Mouse (Mus musculus): ENCODE measurements at regions not wholly inside any gene's neighbourhood (a gene's known extent, or its start where the extent isn't known, plus 50 kb on each side); places are given as distances from the start of the nearest gene placed in this dataset.

DNA sequence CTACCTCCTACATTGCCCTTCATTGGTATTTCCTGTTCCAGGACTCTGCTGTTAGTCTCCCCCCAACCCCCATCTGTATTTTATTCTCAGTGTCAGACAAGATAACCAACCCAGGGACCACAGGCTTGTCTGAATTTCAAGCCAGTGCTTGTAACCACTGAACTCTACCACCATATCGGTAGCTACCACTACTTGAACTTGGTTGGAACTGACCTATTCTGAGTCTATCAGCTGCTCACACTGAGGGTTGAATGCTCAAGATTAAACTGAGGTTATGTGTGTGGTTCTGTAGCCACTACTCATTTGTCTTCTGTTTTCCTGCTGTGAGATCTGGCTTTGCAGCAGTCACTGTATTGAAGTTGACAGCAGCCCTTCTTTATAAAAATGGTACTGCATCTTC lies 317.0 kb upstream of the Zeb2 start:
- H3K27ac ChIP-seq (ENCODE audit: low read depth, low read length) = no peak overlapping the region
- 88% methylated on average over 1 of the region's 1 CpGs for WGBS (ENCODE audit: insufficient replicate concordance)
- ATAC-seq (replicated peaks; ENCODE audit: insufficient number of reproducible peaks, low FRiP score, low TSS enrichment) = no peak
- H3K4me3 ChIP-seq (ENCODE audit: low read depth, low read length) = no peak overlapping the region
- no peaks in the 10 kb centered on the region for H3K27me3 ChIP-seq (ENCODE audit: control insufficient read depth, insufficient read depth, low read length)
- H3K4me2 ChIP-seq = no peak overlapping the region
- no peaks in the 10 kb centered on the region for H3K36me3 ChIP-seq (ENCODE audit: control insufficient read depth, insufficient read depth, low read length)
- no peaks in the 10 kb centered on the region for H3K4me1 ChIP-seq (ENCODE audit: control insufficient read depth, insufficient read depth, low read length)
- H3K9me3 ChIP-seq (replicated peaks; ENCODE audit: control insufficient read depth, low read length) = no peaks in the 10 kb centered on the region
- no peak overlapping the region for H3K9ac ChIP-seq (ENCODE audit: low read depth, low read length)

DNA sequence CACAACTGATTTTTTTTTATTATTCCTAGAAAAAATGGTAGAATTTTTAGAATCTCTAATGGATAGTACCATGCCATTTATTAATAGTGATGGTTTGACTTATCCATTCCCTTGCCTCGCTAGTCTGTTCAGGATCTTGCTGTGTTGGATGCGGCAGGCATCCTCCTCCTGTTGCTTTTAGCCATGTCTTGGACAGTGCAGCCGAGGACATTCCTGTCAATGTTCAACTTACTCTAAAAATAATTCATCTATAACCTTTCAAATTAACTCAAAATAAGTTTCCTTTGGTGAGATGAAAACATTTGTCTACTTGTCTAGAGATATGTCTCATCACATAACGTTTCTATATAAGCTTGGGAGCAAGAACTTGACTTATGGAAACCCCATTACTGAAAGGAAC lies 314.2 kb upstream of the Zeb2 start:
- ATAC-seq (replicated peaks; ENCODE audit: insufficient number of reproducible peaks, low FRiP score, low TSS enrichment) = no peak
- no peaks in the 10 kb centered on the region for H3K36me3 ChIP-seq (ENCODE audit: control insufficient read depth, insufficient read depth, low read length)
- H3K27ac ChIP-seq (ENCODE audit: low read depth, low read length) = no peak overlapping the region
- no peaks in the 10 kb centered on the region for H3K4me1 ChIP-seq (ENCODE audit: control insufficient read depth, insufficient read depth, low read length)
- H3K27me3 ChIP-seq (ENCODE audit: control insufficient read depth, insufficient read depth, low read length) = no peaks in the 10 kb centered on the region
- H3K9ac ChIP-seq (ENCODE audit: low read depth, low read length) = no peak overlapping the region
- H3K4me3 ChIP-seq (ENCODE audit: low read depth, low read length) = no peak overlapping the region
- WGBS (ENCODE audit: insufficient replicate concordance) = 80% methylated on average over 4 of the region's 4 CpGs
- H3K4me2 ChIP-seq = no peak overlapping the region
- no peaks in the 10 kb centered on the region for H3K9me3 ChIP-seq (replicated peaks; ENCODE audit: control insufficient read depth, low read length)

DNA sequence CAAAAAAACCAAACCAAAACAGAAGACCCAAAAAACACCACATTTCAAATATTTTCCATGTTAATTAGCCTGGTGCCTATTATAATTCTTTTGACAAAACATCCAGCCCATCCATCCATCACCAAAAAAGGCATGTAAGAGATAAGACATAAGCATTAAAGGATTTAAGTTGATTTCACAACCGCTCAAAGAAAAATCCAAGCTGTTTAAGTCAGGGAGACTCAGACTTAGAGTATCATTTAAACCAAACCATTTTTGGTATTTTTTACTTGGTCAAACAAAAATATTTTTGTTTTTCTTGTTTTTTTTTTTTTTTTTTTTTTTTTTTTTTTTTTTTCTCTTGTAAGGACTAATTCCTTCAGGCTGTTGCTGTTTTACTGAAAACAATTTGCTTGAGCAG lies 304.6 kb upstream of the Zeb2 start:
- Histone ChIP-seq H3K4me1 (ENCODE audit: control insufficient read depth, insufficient read depth, low read length) (no peaks in the 10 kb centered on the region), H3K9me3 (replicated peaks; ENCODE audit: control insufficient read depth, low read length) (no peaks in the 10 kb centered on the region), H3K36me3 (ENCODE audit: control insufficient read depth, insufficient read depth, low read length) (no peaks in the 10 kb centered on the region), H3K9ac (ENCODE audit: low read depth, low read length) (no peak overlapping the region), H3K27ac (ENCODE audit: low read depth, low read length) (no peak overlapping the region), H3K4me3 (ENCODE audit: low read depth, low read length) (no peak overlapping the region), H3K27me3 (ENCODE audit: control insufficient read depth, insufficient read depth, low read length) (no peaks in the 10 kb centered on the region), H3K4me2 (no peak overlapping the region)
- 69% methylated on average over 1 of the region's 1 CpGs for WGBS (ENCODE audit: insufficient replicate concordance)
- no peak for ATAC-seq (replicated peaks; ENCODE audit: insufficient number of reproducible peaks, low FRiP score, low TSS enrichment)

DNA sequence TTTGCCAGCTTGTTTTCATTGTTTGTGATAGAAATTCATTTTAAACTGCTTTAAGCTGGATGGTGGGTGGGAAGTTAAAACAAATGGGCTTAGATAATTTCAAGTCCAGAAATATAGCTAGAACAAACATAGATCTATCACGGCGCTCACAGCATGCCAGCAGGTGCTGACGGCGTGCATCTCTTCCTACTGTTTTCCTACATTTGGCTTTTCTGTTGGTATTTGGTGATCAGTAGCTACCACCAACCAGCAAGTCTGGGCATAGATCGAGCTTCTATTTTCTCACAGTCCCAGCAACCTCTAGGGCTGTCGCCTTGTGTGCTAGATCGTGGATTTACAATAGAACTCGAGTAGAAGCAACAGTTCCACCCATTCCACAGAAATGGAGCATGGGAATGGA lies 290.9 kb upstream of the Zeb2 start:
- WGBS (ENCODE audit: insufficient replicate concordance) = 88% methylated on average over 8 of the region's 8 CpGs
- ATAC-seq (replicated peaks; ENCODE audit: insufficient number of reproducible peaks, low FRiP score, low TSS enrichment) = no peak

DNA sequence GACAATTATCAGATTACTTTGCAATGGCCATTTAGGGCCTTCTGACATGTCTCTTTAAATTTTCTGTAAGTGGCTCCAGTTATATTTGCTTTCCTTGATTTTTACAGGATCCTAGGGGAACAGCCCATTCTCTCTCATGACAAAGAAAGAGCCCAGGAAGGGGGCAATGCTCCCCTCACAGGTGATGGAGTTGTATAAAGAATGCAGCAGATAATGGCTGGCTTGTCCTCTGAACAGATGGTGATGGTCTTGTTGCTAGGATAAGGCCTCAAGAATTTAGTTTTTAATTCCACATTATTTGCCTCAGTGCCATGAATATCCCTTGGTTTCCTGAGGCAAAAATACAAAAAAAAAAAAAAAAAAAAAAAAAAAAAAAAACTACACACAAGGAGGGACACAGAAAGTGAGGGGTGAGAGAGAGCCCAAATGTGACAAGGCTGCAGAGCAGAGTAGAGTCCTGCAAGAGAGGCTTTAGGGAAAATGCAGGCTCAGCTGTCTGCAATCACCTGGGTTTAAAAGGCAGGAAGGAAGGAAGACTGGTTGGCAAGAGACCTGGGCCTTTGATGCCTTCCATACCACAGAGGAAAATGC lies 272.8 kb upstream of the Zeb2 start:
- Histone ChIP-seq H3K36me3 (ENCODE audit: control insufficient read depth, insufficient read depth, low read length) (no peaks in the 10 kb centered on the region), H3K9me3 (replicated peaks; ENCODE audit: control insufficient read depth, low read length) (no peaks in the 10 kb centered on the region), H3K4me1 (ENCODE audit: control insufficient read depth, insufficient read depth, low read length) (no peaks in the 10 kb centered on the region), H3K4me2 (no peak overlapping the region), H3K27ac (ENCODE audit: low read depth, low read length) (no peak overlapping the region), H3K4me3 (ENCODE audit: low read depth, low read length) (no peak overlapping the region), H3K9ac (ENCODE audit: low read depth, low read length) (no peak overlapping the region), H3K27me3 (ENCODE audit: control insufficient read depth, insufficient read depth, low read length) (no peaks in the 10 kb centered on the region)
- no peak for ATAC-seq (replicated peaks; ENCODE audit: insufficient number of reproducible peaks, low FRiP score, low TSS enrichment)

More for the DNA sequence above, 290.9 kb upstream of the Zeb2 start:
- no peak overlapping the region for H3K4me2 ChIP-seq
- peaks cover 6% of the 10 kb centered on the region for H3K4me1 ChIP-seq (ENCODE audit: control insufficient read depth, insufficient read depth, low read length)
- no peaks in the 10 kb centered on the region for H3K27me3 ChIP-seq (ENCODE audit: control insufficient read depth, insufficient read depth, low read length)
- H3K9ac ChIP-seq (ENCODE audit: low read depth, low read length) = no peak overlapping the region
- H3K4me3 ChIP-seq (ENCODE audit: low read depth, low read length) = no peak overlapping the region
- H3K9me3 ChIP-seq (replicated peaks; ENCODE audit: control insufficient read depth, low read length) = no peaks in the 10 kb centered on the region
- H3K36me3 ChIP-seq (ENCODE audit: control insufficient read depth, insufficient read depth, low read length) = no peaks in the 10 kb centered on the region
- no peak overlapping the region for H3K27ac ChIP-seq (ENCODE audit: low read depth, low read length)

DNA sequence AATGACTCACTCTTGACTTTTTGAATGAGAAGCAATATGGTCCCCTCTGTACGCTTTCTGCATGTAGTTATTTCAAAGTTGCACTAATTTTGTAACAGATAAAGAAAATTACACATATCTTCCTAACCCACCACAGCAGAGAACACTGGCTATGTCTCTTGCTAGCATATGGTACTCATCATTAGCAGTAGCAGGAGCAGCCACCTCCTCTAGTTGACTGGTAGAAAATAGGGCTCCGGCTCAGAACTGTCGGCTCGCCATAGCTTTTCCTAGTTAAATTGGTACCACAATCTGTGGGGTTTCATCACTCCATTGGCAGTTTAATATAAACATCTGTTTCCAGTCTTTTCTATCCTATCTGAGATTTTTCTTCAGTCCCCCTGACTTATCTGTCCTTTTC lies 254.1 kb upstream of the Zeb2 start:
- Histone ChIP-seq H3K27ac (ENCODE audit: low read depth, low read length) (no peak overlapping the region), H3K9ac (ENCODE audit: low read depth, low read length) (no peak overlapping the region), H3K9me3 (replicated peaks; ENCODE audit: control insufficient read depth, low read length) (no peaks in the 10 kb centered on the region), H3K36me3 (ENCODE audit: control insufficient read depth, insufficient read depth, low read length) (no peaks in the 10 kb centered on the region), H3K4me1 (ENCODE audit: control insufficient read depth, insufficient read depth, low read length) (no peaks in the 10 kb centered on the region), H3K4me2 (no peak overlapping the region), H3K4me3 (ENCODE audit: low read depth, low read length) (no peak overlapping the region), H3K27me3 (ENCODE audit: control insufficient read depth, insufficient read depth, low read length) (no peaks in the 10 kb centered on the region)
- ATAC-seq (replicated peaks; ENCODE audit: insufficient number of reproducible peaks, low FRiP score, low TSS enrichment) = no peak
- 74% methylated on average over 4 of the region's 4 CpGs for WGBS (ENCODE audit: insufficient replicate concordance)

DNA sequence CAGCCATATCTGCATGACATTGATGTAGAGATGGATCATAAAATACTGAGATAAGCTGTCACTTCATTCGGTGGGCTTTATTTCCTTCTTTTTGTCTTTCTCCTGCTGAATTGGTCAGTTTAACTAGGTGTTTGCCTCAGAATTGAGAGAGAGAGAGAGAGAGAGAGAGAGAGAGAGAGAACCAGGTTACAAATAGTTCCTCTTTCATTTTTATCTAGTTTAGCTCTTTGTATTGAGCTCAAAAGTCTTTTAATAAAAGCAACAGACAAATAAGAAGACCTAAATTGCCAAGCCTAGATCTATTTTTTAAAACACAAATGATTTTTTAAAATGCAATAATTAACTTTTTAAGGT lies 253.4 kb upstream of the Zeb2 start:
- no peak overlapping the region for H3K9ac ChIP-seq (ENCODE audit: low read depth, low read length)
- H3K27me3 ChIP-seq (ENCODE audit: control insufficient read depth, insufficient read depth, low read length) = no peaks in the 10 kb centered on the region
- H3K4me2 ChIP-seq = no peak overlapping the region
- H3K4me3 ChIP-seq (ENCODE audit: low read depth, low read length) = no peak overlapping the region
- H3K36me3 ChIP-seq (ENCODE audit: control insufficient read depth, insufficient read depth, low read length) = no peaks in the 10 kb centered on the region
- no peaks in the 10 kb centered on the region for H3K9me3 ChIP-seq (replicated peaks; ENCODE audit: control insufficient read depth, low read length)
- no peak overlapping the region for H3K27ac ChIP-seq (ENCODE audit: low read depth, low read length)
- no peak for ATAC-seq (replicated peaks; ENCODE audit: insufficient number of reproducible peaks, low FRiP score, low TSS enrichment)
- 68% methylated on average over 1 of the region's 1 CpGs for WGBS (ENCODE audit: insufficient replicate concordance)
- H3K4me1 ChIP-seq (ENCODE audit: control insufficient read depth, insufficient read depth, low read length) = no peaks in the 10 kb centered on the region

DNA sequence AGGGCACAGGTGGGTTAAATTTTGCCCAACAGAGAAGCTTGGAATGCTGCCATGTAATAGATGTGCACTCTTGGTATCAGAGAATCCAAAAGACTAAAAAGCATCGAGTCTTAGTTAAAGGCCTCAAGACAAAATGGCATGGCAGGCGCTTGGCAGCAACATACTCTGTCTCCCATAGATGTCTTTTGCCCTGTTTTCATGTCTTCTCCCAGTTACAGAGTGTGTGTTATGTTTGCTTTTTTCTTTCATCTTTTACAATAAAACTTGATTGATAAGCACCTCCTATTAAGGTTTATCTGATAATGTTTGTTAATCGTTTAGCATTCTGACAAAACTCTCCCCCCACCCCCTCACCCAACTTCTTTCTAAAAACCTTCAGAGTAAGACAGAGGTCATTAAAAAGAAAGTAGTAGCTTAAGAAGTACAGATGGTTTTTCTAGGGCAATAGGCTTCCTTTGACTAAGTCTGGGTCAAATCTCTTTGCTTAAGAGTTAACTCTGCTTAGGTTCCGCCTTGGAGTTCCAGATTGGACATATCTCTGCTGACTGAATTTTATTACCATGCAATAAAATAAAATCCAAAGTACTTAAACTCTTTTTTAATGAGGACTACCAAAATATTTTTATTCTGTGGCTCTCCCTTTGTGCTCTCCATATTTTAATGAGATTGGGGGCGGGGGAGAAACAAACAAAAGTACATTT lies 252.9 kb upstream of the Zeb2 start:
- Histone ChIP-seq H3K4me2 (no peak overlapping the region), H3K9me3 (replicated peaks; ENCODE audit: control insufficient read depth, low read length) (no peaks in the 10 kb centered on the region), H3K27ac (ENCODE audit: low read depth, low read length) (no peak overlapping the region), H3K4me1 (ENCODE audit: control insufficient read depth, insufficient read depth, low read length) (no peaks in the 10 kb centered on the region), H3K36me3 (ENCODE audit: control insufficient read depth, insufficient read depth, low read length) (no peaks in the 10 kb centered on the region), H3K9ac (ENCODE audit: low read depth, low read length) (no peak overlapping the region), H3K4me3 (ENCODE audit: low read depth, low read length) (no peak overlapping the region), H3K27me3 (ENCODE audit: control insufficient read depth, insufficient read depth, low read length) (no peaks in the 10 kb centered on the region)
- 84% methylated on average over 5 of the region's 5 CpGs for WGBS (ENCODE audit: insufficient replicate concordance)
- no peak for ATAC-seq (replicated peaks; ENCODE audit: insufficient number of reproducible peaks, low FRiP score, low TSS enrichment)

DNA sequence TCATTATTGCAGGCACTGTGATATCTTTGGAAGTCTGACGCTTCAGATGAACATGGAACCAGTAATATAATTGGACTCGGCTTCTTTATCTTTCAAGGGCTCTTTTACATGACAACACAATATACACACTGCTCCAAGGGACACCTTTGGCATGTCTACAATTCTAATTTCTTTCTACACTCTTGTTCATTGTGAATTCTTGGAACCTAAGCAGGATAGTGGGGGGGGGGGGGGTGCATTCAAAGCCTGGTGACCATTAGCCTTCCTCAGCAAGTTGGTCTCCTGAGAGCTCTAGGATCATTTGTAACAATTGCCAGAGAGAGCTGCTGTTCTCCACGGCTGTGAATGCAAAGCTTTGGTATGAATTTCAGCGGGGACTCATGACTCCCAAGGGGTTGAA lies 252.2 kb upstream of the Zeb2 start:
- no peaks in the 10 kb centered on the region for H3K9me3 ChIP-seq (replicated peaks; ENCODE audit: control insufficient read depth, low read length)
- no peak for ATAC-seq (replicated peaks; ENCODE audit: insufficient number of reproducible peaks, low FRiP score, low TSS enrichment)
- H3K4me3 ChIP-seq (ENCODE audit: low read depth, low read length) = no peak overlapping the region
- H3K4me1 ChIP-seq (ENCODE audit: control insufficient read depth, insufficient read depth, low read length) = no peaks in the 10 kb centered on the region
- H3K4me2 ChIP-seq = no peak overlapping the region
- no peaks in the 10 kb centered on the region for H3K36me3 ChIP-seq (ENCODE audit: control insufficient read depth, insufficient read depth, low read length)
- no peaks in the 10 kb centered on the region for H3K27me3 ChIP-seq (ENCODE audit: control insufficient read depth, insufficient read depth, low read length)
- H3K27ac ChIP-seq (ENCODE audit: low read depth, low read length) = no peak overlapping the region
- no peak overlapping the region for H3K9ac ChIP-seq (ENCODE audit: low read depth, low read length)
- 86% methylated on average over 4 of the region's 4 CpGs for WGBS (ENCODE audit: insufficient replicate concordance)
